Mouse (Mus musculus): ENCODE measurements around the gene Phactr2.

Phactr2 gene

DNA sequence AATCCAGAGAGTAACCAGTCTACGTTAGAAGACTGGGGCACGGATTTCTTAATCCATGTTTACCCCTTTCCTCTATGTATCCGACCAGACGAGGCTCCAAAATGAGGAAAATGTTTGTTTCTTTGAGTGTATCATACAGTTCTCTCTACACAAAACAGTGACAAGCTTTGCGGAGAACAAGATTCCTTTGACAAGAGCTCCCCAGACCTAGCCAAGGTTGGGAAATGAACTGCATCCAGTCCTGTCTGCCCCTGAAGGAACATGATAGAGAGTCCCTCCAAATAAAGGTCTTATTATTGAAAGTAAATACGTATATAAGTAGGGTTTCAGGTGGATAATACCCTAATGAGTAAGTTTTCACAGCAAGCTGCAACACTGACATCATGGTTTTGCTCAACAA lies 199.1 kb downstream of the Phactr2 start:
- DNase-seq (ENCODE audit: low read depth, low spot score) = no peak

- DNase-seq (ENCODE audit: low read depth, low spot score) = no peak
Observed at GRCm38 (mm10) chr10:13274699-13275098, 199.5 kb downstream of the Phactr2 start.

- no peak for DNase-seq (ENCODE audit: low read depth, low spot score)
Observed at GRCm38 (mm10) chr10:13273756-13274155, 200.5 kb downstream of the Phactr2 start.

DNA sequence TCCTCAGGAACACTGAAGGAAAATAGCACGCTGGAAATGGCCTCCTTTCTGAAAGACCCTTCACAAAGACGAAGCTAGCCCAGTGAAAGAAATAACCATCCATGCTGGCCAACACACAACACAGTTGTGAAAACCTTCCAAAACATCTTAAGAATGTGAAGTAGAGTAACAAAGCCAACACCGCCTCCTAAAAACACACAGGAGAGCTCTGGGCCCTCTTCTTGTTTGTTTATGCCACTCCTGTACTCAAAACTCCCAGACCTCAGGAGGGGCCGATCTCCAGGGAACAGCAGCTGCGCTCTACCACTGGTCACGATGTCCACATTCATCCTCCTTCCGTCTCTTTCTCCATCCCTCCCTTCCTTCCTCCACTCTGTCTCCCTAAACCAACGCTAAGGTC lies 202.5 kb downstream of the Phactr2 start:
- DNase-seq (ENCODE audit: low read depth, low spot score) = no peak

DNA sequence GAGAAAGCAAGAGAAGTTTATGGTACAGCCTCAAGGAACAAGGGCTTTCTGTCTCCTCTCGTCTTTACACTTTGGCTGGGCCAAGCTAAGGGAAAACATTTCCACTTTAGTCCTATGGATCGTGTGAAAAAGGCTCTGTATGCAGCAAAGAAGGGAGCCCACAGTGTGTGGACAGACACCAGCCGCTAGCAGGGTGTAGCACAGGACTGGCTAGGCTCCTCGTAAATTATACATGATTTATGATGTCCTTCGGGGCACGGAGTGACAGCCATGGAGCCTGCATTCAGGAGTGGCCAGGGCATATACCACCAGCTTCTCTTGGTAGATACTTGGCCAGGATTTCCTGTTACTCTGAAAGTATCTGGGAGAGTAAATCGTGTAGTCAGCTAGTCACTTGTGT lies 203.1 kb downstream of the Phactr2 start:
- no peak for DNase-seq (ENCODE audit: low read depth, low spot score)

GRCm38 (mm10) chr10:13270270-13270669 lies 203.9 kb downstream of the Phactr2 start:
- no peak for DNase-seq (ENCODE audit: low read depth, low spot score)

DNA sequence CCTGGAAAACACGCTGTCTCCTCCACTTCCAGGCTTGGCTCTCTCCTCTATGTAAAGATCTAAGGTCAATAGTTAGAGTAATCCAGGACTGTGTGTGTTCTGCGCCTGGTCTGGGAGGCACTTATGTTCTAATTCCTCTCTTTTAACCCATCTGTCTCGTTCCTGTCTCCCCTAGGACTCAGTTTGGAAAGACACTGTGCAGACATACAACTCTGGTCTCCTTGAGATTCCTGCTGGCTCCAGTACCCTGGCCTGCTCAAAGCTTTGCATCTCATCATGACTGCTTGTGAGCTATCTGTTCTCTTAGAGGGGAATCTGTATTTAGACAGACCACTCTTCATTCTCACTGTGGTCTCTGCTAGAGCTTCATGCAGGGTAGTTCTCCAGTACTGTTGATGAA lies 215.0 kb downstream of the Phactr2 start:
- DNase-seq (ENCODE audit: low read depth, low spot score) = no peak

GRCm38 (mm10) chr10:13256196-13256595 lies 218.0 kb downstream of the Phactr2 start:
- no peak for DNase-seq (ENCODE audit: low read depth, low spot score)

- peak; percentile 46 for DNase-seq (ENCODE audit: low read depth, low spot score)
Observed at GRCm38 (mm10) chr10:13250280-13250679, 223.9 kb downstream of the Phactr2 start.

GRCm38 (mm10) chr10:13249126-13249525 lies 225.1 kb downstream of the Phactr2 start:
- no peak for DNase-seq (ENCODE audit: low read depth, low spot score)

- DNase-seq (ENCODE audit: low read depth, low spot score) = no peak
Observed at GRCm38 (mm10) chr10:13245714-13246113, 228.5 kb downstream of the Phactr2 start.

DNA sequence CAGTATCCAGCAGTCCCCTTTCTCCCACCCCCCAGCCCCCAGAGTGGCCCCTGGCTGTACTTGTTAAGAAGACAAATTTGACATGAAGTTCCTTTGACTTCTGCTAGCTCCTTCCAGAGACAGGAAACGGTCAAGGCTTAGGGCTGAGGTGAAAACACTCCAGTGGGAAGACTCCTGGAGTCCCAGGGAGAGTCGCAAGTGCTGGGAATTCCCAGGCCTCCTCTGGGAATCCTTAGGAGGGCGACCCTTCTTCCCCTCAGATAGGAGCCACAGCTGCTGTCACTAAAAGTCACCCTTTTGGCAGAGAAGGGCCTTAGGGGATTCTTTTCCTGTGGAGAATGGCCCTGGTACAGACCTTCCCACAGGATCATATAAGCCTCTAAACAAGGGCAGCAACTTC lies 230.0 kb downstream of the Phactr2 start:
- DNase-seq (ENCODE audit: low read depth, low spot score) = no peak

DNA sequence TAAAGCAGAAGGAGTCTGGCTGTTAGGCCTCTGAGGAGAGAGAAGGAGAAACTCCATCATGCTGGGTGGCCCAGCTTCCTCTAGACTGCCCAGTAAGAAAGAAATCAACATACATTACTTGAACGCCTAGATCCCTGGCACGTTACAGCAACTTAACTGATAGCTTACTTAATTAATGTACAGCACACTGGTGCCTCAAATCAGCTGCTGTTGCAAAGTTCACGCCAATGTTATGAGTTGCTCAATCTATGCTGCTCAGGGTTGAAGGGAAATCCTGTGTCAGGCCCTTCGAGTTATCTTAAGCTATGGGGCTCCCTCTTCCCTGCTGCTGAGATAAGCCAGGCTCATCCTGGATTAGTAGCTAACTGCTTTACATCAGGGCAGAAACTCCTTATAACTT lies 233.8 kb downstream of the Phactr2 start:
- no peak for DNase-seq (ENCODE audit: low read depth, low spot score)

DNA sequence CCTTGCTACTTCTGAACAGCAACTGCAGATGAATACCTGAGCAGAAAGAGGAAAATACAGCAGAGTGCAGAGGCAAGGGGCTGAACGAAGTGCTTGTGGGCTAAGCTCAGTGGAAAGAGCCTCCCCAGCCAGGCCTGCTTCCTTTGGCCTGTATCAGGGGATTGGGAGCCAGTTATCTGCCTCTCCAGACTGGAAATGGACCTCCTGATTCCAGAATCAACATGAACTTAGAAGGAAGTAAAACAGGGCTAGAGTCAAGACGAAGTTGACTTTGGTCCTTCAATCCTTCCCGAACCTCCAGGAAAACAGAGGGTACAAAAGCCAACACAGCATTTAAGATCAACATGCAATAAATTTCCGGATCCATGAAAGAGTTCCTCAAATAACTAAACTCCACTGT lies 236.0 kb downstream of the Phactr2 start:
- no peak for DNase-seq (ENCODE audit: low read depth, low spot score)

DNA sequence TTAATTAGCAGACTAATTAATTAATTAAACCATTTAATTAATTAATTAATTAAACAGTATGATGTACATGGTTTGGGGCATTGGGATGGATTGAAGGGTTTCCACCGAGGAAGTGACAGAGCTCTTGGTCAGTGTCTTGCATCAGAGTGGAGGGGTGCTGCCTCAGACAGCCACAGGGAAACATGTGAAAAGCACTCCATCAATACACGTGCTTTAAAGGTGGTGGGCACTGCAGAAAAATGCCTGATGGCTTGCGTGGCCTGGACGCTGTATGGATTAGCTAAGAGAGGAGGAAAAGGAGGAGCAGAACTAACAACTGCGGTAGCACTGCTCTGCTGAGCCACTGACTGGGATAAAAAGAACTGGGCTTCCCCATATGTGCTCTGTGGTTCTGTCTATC lies 237.3 kb downstream of the Phactr2 start:
- no peak for DNase-seq (ENCODE audit: low read depth, low spot score)

GRCm38 (mm10) chr10:13234503-13234902 lies 239.7 kb downstream of the Phactr2 start:
- no peak for DNase-seq (ENCODE audit: low read depth, low spot score)

DNA sequence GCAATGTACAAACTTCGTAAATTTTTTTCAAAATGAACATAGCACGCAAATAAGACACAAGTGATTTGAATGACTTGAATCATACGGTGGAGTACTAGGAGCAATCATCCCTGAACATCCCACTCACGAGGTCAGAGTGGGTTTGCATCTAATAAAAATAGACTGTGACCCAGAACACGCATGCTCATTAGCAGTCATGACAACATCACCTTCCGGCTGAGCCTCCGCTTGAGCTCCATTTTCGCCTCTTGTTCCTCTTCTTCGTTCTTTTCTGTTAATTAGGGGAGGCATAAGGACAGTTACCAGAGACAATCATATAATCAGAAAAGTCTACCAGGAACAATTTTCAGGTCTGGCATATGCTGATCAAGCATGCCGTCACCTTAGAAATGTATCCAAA lies 240.3 kb downstream of the Phactr2 start:
- no peak for DNase-seq (ENCODE audit: low read depth, low spot score)

GRCm38 (mm10) chr10:13233143-13233622 lies 241.0 kb downstream of the Phactr2 start:
- no peak for DNase-seq (ENCODE audit: low read depth, low spot score)

GRCm38 (mm10) chr10:13232443-13233142 lies 241.6 kb downstream of the Phactr2 start:
- DNase-seq (ENCODE audit: low read depth, low spot score) = no peak

DNA sequence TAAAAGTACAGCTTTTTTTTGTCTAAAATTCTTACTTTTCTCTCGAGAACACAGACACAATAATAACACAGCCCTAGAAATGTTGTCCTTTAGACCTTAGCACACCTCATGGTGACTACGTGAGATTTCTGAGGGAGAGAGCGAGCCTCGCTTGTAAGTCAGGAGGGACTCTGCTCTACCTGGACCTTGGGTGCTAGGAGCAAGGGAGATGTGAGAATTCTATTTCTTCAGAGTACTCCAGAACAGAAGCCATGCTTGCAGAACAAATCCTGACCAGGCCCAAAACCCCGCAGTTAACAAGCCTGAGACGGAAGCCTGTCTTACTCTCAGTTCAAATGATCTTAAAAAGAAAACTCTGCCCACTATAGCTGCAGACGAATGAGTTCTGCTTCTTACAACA lies 243.5 kb downstream of the Phactr2 start:
- no peak for DNase-seq (ENCODE audit: low read depth, low spot score)

- DNase-seq (ENCODE audit: low read depth, low spot score) = no peak
Observed at GRCm38 (mm10) chr10:13225377-13226063, 248.7 kb downstream of the Phactr2 start.

DNA sequence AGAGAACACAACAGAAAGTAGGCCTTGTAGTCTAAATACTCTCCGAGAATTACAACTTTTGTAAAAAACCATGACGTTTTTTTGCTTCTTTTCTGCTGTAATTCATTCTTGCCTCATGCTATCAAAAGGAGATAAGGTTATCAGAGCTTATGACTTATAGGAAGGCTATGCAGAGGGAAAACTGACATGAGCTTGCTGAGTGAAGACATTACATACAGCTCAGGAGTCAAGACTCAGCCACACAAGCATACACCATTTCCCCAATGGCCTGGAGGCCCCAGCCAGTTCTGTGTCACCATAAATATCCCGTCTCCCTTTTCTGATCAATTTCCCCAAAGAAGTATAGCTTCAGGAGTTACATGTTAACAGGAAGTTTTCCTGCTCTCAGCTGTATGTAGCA lies 252.1 kb downstream of the Phactr2 start:
- DNase-seq (ENCODE audit: low read depth, low spot score) = no peak

- DNase-seq (ENCODE audit: low read depth, low spot score) = no peak
Observed at GRCm38 (mm10) chr10:13220061-13220460, 254.2 kb downstream of the Phactr2 start.

All from brain, embryonic 18.5 days (tissue).